Mouse (Mus musculus): ENCODE results near the gene Dnajc16.

Dnajc16 gene

GRCm38 (mm10) chr4:141790524-141790990 is at the start of gene Dnajc16:
Gene Dnajc16, minus strand, starts transcription at chr4:141790931.
- DNase-seq (ENCODE audit: low spot score): peak; percentile 99

- no peak for DNase-seq (ENCODE audit: low spot score)
Measured at GRCm38 (mm10) chr4:141834536-141835095, 43.9 kb upstream of the Dnajc16 start.

DNA sequence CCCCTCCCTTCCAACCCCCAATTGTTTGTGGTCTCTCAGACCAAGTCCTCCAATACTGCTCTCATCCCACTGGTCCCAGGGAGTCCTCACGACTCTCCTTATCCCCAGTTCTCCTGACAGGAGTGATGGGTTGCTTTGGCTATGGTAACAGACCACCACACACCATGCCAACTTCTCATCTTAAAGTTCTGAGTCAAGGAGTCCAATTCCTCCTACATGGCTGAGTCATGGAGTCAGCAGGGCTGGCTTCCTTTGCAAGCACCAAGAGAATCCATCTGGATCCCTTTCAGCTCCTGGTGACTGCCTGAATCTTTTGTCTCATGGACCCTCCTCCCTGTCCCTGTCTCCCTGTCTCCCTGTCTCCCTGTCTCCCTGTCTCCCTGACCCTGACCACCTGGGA is 43.2 kb upstream of the Dnajc16 start:
- no peak for DNase-seq (ENCODE audit: low spot score)

GRCm38 (mm10) chr4:141831361-141831760 is 40.6 kb upstream of the Dnajc16 start:
- DNase-seq (ENCODE audit: low spot score): no peak

- DNase-seq (ENCODE audit: low spot score): no peak
Measured at GRCm38 (mm10) chr4:141830381-141830780, 39.6 kb upstream of the Dnajc16 start.

GRCm38 (mm10) chr4:141828177-141828576 is 37.4 kb upstream of the Dnajc16 start:
- no peak for DNase-seq (ENCODE audit: low spot score)

- no peak for DNase-seq (ENCODE audit: low spot score)
Measured at GRCm38 (mm10) chr4:141827401-141827800, 36.7 kb upstream of the Dnajc16 start.

GRCm38 (mm10) chr4:141826060-141826459 is 35.3 kb upstream of the Dnajc16 start, which contains the start of gene Cela2a:
Gene Cela2a, minus strand, starts transcription at chr4:141826160.
- DNase-seq (ENCODE audit: low spot score): no peak

DNA sequence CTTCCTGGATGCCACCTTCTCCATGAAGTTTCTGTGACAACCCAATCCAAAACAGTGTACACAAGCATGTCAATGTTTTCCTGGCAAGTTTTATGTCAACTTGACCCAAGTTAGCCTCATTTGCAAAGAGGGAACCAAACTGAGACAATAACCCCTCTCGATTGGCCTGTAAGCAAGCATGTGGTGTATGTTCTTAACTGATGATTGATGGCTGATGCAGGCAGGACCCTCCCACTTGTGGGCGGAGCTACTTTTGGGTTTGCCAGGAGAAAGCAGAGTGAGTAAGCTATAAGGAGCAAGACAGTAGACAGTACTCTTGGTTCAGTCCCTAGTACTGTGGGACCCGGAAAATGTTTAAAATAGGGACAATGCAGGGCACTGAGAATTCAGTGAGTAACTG is 32.2 kb upstream of the Dnajc16 start:
- no peak for DNase-seq (ENCODE audit: low spot score)

DNA sequence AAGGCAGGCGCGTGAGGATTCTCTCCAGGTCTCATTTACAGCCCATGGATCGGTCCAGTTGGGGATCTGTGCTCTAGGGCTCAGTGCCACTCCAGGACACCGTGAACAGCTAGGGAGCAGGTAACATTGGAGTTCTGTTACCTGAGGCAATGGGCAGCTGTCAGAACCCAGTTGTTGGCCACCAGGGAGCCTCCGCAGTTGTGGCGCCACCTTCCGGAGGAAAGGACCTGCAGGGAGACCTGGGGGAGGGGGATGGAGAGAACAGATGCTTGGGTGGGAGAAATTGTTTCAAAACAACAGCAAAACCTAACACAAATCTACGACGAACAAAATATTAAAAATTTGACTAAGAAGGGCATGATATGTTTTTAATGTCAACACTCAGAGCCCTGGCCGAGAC is 31.4 kb upstream of the Dnajc16 start:
- no peak for DNase-seq (ENCODE audit: low spot score)

- no peak for DNase-seq (ENCODE audit: low spot score)
Measured at GRCm38 (mm10) chr4:141821178-141821577, 30.4 kb upstream of the Dnajc16 start.

GRCm38 (mm10) chr4:141819316-141819715 is 28.6 kb upstream of the Dnajc16 start:
- DNase-seq (ENCODE audit: low spot score): no peak

- DNase-seq (ENCODE audit: low spot score): no peak
Measured at GRCm38 (mm10) chr4:141818861-141819260, 28.1 kb upstream of the Dnajc16 start.

- DNase-seq (ENCODE audit: low spot score): no peak
Measured at GRCm38 (mm10) chr4:141817706-141818105, 27.0 kb upstream of the Dnajc16 start.

DNA sequence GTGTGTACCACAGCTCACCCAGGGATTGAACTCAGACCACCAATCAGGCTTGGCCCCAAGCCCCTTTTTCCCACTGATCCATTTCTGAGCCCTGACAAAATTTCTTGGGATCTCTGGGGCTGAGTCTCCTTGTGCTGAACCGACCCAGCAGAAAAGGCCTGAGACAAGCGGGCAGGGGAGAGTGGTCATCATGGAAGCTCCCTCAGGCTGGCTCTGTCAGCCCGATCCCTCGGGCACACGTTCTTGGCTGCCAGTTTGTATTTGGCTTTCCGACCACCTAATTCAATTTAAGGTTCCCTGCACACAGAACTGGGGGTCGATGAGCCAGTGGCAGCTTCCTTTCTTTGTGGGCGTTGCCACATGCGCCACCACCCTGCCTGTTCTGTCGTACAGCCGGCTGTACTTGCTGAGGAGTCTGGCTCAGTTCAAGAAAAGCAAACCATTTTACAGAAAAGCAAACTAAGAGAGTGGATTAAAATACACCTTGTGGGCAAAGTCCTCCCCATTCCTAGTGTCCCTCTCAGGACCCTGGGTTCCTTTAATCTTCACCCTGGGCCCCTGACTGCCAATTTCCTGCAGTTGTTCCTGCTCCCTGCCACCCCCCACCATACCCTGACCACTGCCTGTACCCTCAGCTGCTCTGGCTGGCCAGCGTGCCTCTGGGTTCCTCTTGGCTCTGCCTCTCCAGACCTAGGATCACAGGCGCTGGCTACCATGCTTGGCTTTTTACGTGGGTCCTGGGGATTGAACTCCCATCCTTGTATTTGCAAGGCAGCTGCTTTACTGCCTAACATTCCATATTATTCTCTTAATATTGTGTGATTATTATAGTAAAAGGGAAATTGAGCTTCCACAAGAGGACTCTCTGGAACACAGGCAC is 26.3 kb upstream of the Dnajc16 start:
- no peak for DNase-seq (ENCODE audit: low spot score)

DNA sequence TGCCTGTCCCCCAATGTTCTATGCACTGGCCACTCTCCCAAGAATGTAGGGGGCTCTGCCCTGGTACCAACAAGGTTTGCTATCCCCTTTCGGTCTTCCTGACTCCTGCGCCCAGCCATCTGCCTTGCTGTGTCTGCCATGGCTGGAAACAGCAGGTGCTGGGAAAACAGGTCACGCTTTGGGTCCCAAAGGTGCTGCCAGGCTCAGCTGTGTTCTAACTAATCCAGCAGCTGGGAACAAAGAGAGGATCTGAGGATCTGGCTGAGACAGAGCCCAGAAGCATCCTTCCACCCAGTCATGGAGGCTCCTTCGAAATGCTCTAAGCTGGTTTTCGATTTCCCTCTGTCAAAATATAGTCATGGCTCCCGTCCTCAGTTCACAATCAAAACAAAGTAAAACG is 25.5 kb upstream of the Dnajc16 start:
- no peak for DNase-seq (ENCODE audit: low spot score)

GRCm38 (mm10) chr4:141811375-141811774 is 20.6 kb upstream of the Dnajc16 start:
- DNase-seq (ENCODE audit: low spot score): no peak

- no peak for DNase-seq (ENCODE audit: low spot score)
Measured at GRCm38 (mm10) chr4:141810975-141811374, 20.2 kb upstream of the Dnajc16 start.

DNA sequence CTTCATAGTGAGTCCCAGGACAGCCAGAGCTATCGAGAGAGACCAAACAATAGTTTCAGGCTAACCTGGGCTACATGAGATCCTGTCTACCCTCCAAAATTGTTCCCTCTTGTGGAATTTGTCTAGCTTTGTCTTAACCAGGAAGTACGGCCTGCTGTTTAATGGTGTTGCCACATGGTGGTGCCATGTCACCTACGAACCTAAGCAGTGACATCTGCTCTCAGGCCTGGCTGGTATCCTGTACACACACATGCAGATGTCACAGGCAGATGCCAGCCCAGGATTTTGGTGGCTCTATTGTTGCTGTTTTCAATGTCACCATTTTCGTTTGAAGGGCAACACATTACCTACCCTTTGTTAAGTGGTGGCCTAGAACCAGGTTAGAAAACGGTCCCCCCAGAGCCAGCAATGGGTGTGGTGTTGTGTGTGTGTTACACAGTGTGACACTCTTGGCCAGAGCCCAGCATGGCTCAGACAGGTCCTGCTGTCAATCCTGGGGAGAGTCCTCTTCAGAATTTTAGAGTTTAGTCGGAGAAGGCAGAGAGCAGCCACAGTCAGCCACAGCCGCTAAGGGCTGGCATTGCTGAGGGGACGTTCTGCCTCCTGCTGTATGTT is 19.2 kb upstream of the Dnajc16 start:
- DNase-seq (ENCODE audit: low spot score): peak; percentile 68

GRCm38 (mm10) chr4:141805886-141806285 is 15.2 kb upstream of the Dnajc16 start:
- DNase-seq (ENCODE audit: low spot score): no peak

GRCm38 (mm10) chr4:141804105-141804504 is 13.4 kb upstream of the Dnajc16 start:
- no peak for DNase-seq (ENCODE audit: low spot score)

- no peak for DNase-seq (ENCODE audit: low spot score)
Measured at GRCm38 (mm10) chr4:141797545-141797944, 6.8 kb upstream of the Dnajc16 start.

DNA sequence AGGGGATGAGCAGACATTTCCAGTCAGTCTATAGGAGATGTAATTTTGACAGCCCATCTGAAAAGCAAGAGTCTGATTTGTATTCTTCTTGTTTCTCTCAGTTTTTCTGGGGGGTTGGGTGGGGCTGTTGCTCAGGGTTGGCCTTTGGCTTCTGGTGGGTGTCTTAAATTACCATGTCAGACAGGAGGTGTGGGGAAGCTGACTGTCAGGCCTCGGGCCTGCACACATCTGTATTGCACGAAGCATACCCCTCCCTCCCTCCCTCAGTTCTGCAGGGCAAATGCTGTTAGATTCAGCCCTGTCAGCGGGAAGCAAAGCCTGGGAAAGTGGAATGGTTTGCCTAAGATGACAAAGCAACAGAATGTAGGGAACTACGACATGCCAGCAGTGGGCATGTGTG is 6.2 kb upstream of the Dnajc16 start:
- no peak for DNase-seq (ENCODE audit: low spot score)

All from MN1 (cell line).